Mouse (Mus musculus) ES-E14 (cell line): ENCODE results near the gene Lhpp.

ENCODE experiments used
- CHD2 ChIP-seq: IDR thresholded peaks from 2 replicates; pipeline ENCODE4 v1.6.1; 2014; ENCODE audit warnings: mild to moderate bottlenecking, low read depth, low read length, inconsistent platforms
- HCFC1 ChIP-seq: IDR thresholded peaks from 2 replicates; pipeline ENCODE4 v1.6.1; 2012; ENCODE audit warnings: low read length, inconsistent platforms, borderline replicate concordance; ENCODE audit not compliant: insufficient read depth
- MAFK ChIP-seq: IDR thresholded peaks from 2 replicates; pipeline ENCODE4 v1.6.1; 2014; ENCODE audit warnings: mild to moderate bottlenecking, low read depth, low read length, inconsistent platforms; ENCODE audit not compliant: insufficient read depth
- ZC3H11A ChIP-seq: IDR thresholded peaks from 2 replicates; pipeline ENCODE4 v1.6.1; 2012; ENCODE audit warnings: low read depth, mild to moderate bottlenecking, inconsistent platforms, low read length, borderline replicate concordance
- ZNF384 ChIP-seq: IDR thresholded peaks from 2 replicates; pipeline ENCODE4 v1.6.1; 2012; ENCODE audit warnings: low read depth, low read length, inconsistent platforms

DNA sequence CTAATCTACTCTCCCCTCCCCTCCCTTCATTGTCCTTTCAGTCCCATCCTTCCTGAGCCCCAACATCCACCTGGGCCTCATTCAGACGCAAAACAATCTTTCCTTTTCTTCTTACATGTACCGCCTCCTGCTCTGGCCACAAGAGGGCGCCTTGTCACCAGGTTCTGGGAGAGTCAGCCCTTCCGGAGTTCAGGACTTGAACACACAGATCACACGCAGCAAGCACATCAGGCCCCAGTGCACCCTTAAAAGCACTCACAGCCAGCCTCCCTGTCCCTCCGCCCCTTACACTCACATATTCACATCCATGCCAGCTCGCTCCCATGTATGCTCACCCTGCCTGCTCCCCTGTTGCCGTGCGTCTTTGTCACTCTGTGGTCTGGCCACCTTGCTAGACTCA is 45.6 kb downstream of the Lhpp start:
- TF ChIP-seq ZC3H11A: peak; percentile 85; the same call in 1 of the 2 replicates
- no peak for TF ChIP-seq ZNF384
- no peak for TF ChIP-seq HCFC1
- TF ChIP-seq MAFK: no peak
- TF ChIP-seq CHD2: no peak
